Mouse (Mus musculus) neural tube, embryonic 11.5 days (tissue): ENCODE measurements around the gene Lhx5. TPM values are rescaled to one million over a fixed set of nuclear protein-coding genes. Genes with fewer than 3 reads are reported as not detected.

Experiments used
- ATAC-seq: fragments of 200-750 bp; cut with Nextera tagmentation; 2 replicates; pipeline ENCODE4 v1.8.0; 2017; ENCODE audit warnings: moderate number of reproducible peaks, mild to moderate bottlenecking, moderate TSS enrichment, moderate library complexity; ENCODE audit not compliant: insufficient read depth, low FRiP score, low TSS enrichment
- DNase-seq: peaks from one replicate; pipeline ENCODE4 v3.0.0-alpha.2; 2015; ENCODE audit warnings: low spot score
- H3K27ac ChIP-seq: fragments of 300-500 bp; sonication (generic); 2 replicates; pipeline ENCODE4 v1.5.1; 2014; ENCODE audit warnings: low read depth, mild to moderate bottlenecking, low read length
- H3K27me3 ChIP-seq: fragments of 300-500 bp; sonication (generic); 2 replicates; pipeline ENCODE4 v1.6.1; 2014; ENCODE audit warnings: mild to moderate bottlenecking, low read length, mixed read lengths; ENCODE audit not compliant: control insufficient read depth, insufficient read depth
- H3K36me3 ChIP-seq: fragments of 300-500 bp; sonication (generic); 2 replicates; pipeline ENCODE4 v1.6.1; 2014; ENCODE audit warnings: mild to moderate bottlenecking, low read length, moderate library complexity, mixed read lengths; ENCODE audit not compliant: control insufficient read depth, insufficient read depth
- H3K4me1 ChIP-seq: fragments of 300-500 bp; sonication (generic); 2 replicates; pipeline ENCODE4 v1.6.1; 2014; ENCODE audit warnings: low read length, mixed read lengths; ENCODE audit not compliant: control insufficient read depth, insufficient read depth
- H3K4me2 ChIP-seq: fragments of 300-500 bp; sonication (generic); 2 replicates; pipeline ENCODE4 v1.6.1; 2014; ENCODE audit warnings: low read depth, mild to moderate bottlenecking, moderate library complexity
- H3K4me3 ChIP-seq: fragments of 300-500 bp; sonication (generic); 2 replicates; pipeline ENCODE4 v1.5.1; 2014; ENCODE audit warnings: low read depth, low read length
- H3K9ac ChIP-seq: fragments of 300-500 bp; sonication (generic); 2 replicates; pipeline ENCODE4 v1.6.1; 2014; ENCODE audit warnings: mild to moderate bottlenecking, low read length
- H3K9me3 ChIP-seq: fragments of 300-500 bp; sonication (generic); 2 replicates; pipeline ENCODE4 v1.6.1; 2016; ENCODE audit warnings: low read length; ENCODE audit not compliant: control insufficient read depth
- WGBS: fragments of 180-500 bp; shearing (Covaris S2); extraction: QIAGEN DNeasy Blood & Tissue Kit; methylation state at CpG from one replicate; pipeline ENCODE4 v1.1.7; 2014; 5-methylcytosine and 5-hydroxymethylcytosine counted together
- polyA plus RNA-seq: library from polyadenylated mRNA; unstranded; fragments of >200 nt; fragmentation: Nextera tagmentation; extraction: Ambion mirVana; gene quantifications from 2 replicates; pipeline ENCODE4 v1.2.1, GENCODE M21; 2014

Gene Lhx5
- polyA plus RNA-seq, 1 experiment from 2014 or later = 29.9 TPM

GRCm38 (mm10) chr5:120435731-120436501, 4.4 kb downstream of the Lhx5 start:
- H3K4me1 ChIP-seq = peaks cover 18% of the 10 kb centered on the region
- H3K27me3 ChIP-seq = peaks cover 95% of the 10 kb centered on the region
- peak overlapping the region; percentile 40 for H3K4me3 ChIP-seq
- under 1% methylated on average over 46 of the region's 47 CpGs for WGBS
- DNase-seq = peak; percentile 61
- H3K27ac ChIP-seq = peak overlapping the region; percentile 51; the same call in 1 of the 2 replicates
- H3K4me2 ChIP-seq = peak overlapping the region; percentile 52
- H3K36me3 ChIP-seq = no peaks in the 10 kb centered on the region
- H3K9me3 ChIP-seq = no peaks in the 10 kb centered on the region
- peak overlapping the region; percentile 67 for H3K9ac ChIP-seq
- no peak for ATAC-seq

GRCm38 (mm10) chr5:120436885-120437495, 5.5 kb downstream of the Lhx5 start:
- H3K9me3 ChIP-seq = no peaks in the 10 kb centered on the region
- peaks cover 16% of the 10 kb centered on the region for H3K4me1 ChIP-seq
- peak overlapping the region; percentile 52 for H3K4me2 ChIP-seq
- peaks cover 84% of the 10 kb centered on the region for H3K27me3 ChIP-seq
- whole genome bisulfite sequencing = under 1% methylated on average over 18 of the region's 18 CpGs
- ATAC-seq = no peak
- DNase-seq = peak; percentile 51
- H3K36me3 ChIP-seq = no peaks in the 10 kb centered on the region
- H3K9ac ChIP-seq = peak overlapping the region; percentile 67
- peak overlapping the region; percentile 57 for H3K27ac ChIP-seq
- H3K4me3 ChIP-seq = peak overlapping the region; percentile 40

- Histone ChIP-seq H3K4me2 (peak overlapping the region; percentile 52), H3K9me3 (no peaks in the 10 kb centered on the region), H3K4me3 (peak overlapping the region; percentile 40), H3K27me3 (peaks cover 79% of the 10 kb centered on the region), H3K9ac (peak overlapping the region; percentile 67), H3K27ac (peak overlapping the region; percentile 57), H3K4me1 (peaks cover 15% of the 10 kb centered on the region), H3K36me3 (no peaks in the 10 kb centered on the region)
- ATAC-seq (no peak), DNase-seq (no peak)
- 0% methylated on average over 17 of the region's 17 CpGs for WGBS
Measured at GRCm38 (mm10) chr5:120437539-120437938, 6.0 kb downstream of the Lhx5 start.

DNA sequence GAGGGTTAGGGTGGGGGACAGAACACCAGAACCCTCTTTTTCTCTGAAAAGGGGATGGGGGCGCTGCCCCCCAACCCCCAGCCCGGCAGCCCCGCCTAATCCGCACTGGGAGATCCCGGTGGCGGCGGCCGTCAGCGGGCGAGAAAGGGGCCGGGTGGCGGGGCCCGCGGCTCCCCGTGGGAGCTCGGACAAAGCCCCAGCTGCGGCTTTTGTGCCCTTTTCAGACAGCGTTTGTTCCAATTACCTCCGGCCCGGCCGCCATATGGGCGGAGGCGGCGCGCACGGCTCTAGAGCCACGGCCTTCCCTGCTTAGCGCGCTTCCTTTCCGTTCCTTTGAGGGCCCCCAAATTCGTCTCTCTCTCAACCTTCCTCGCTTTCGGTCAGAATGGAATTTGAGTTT, 6.5 kb downstream of the Lhx5 start:
- Histone ChIP-seq H3K9me3 (no peaks in the 10 kb centered on the region), H3K4me1 (peaks cover 15% of the 10 kb centered on the region), H3K36me3 (no peaks in the 10 kb centered on the region), H3K9ac (peak overlapping the region; percentile 67), H3K4me2 (peak overlapping the region; percentile 52), H3K27me3 (peaks cover 74% of the 10 kb centered on the region), H3K27ac (peak overlapping the region; percentile 57), H3K4me3 (peak overlapping the region; percentile 40)
- ATAC-seq = 0 out of 2 replicates have a peak, but pooled peaks have one; percentile 24
- peak; percentile 72 for DNase-seq
- WGBS = under 1% methylated on average over 33 of the region's 33 CpGs

- DNase-seq (no peak), ATAC-seq (no peak)
- peaks cover 70% of the 10 kb centered on the region for H3K27me3 ChIP-seq
- 2% methylated on average over 13 of the region's 13 CpGs for WGBS
- peak overlapping the region; percentile 52 for H3K4me2 ChIP-seq
- H3K4me1 ChIP-seq = peaks cover 15% of the 10 kb centered on the region
- H3K4me3 ChIP-seq = peak overlapping the region; percentile 40
- H3K9ac ChIP-seq = peak overlapping the region; percentile 67
- no peaks in the 10 kb centered on the region for H3K9me3 ChIP-seq
- peak overlapping the region; percentile 57 for H3K27ac ChIP-seq
- H3K36me3 ChIP-seq = no peaks in the 10 kb centered on the region
Measured at GRCm38 (mm10) chr5:120438469-120438868, 7.0 kb downstream of the Lhx5 start.

- 1% methylated on average over 27 of the region's 27 CpGs for WGBS
- no peaks in the 10 kb centered on the region for H3K9me3 ChIP-seq
- H3K4me1 ChIP-seq = peaks cover 15% of the 10 kb centered on the region
- ATAC-seq (no peak), DNase-seq (no peak)
- H3K9ac ChIP-seq = peak overlapping the region; percentile 46
- peaks cover 63% of the 10 kb centered on the region for H3K27me3 ChIP-seq
- peak overlapping the region; percentile 52 for H3K4me2 ChIP-seq
- H3K27ac ChIP-seq = peak overlapping the region; percentile 72
- H3K36me3 ChIP-seq = no peaks in the 10 kb centered on the region
- peak overlapping the region; percentile 31 for H3K4me3 ChIP-seq
Measured at GRCm38 (mm10) chr5:120438991-120439710, 7.7 kb downstream of the Lhx5 start.

GRCm38 (mm10) chr5:120439887-120440670, 8.6 kb downstream of the Lhx5 start:
- no peak for DNase-seq

DNA sequence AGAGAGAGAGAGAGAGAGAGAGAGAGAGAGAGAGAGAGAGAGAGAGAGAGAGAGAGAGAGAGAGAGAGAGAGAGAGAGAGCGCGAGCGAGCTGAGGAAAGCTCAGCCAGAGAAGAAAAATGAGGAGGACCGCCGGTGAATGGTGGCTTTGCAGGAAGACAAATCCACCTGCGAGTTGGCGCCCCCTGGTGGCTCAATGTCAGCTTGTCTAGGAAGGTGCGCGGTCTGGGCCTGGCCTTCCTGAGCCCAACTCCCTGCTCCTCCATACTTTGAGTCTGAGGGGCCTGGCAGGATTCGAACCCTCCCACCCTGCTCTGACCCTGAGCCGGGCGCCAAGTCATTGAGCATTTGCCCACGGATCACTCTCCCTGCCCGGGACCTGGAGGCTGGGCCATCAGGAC, 9.2 kb downstream of the Lhx5 start:
- ATAC-seq = peak; percentile 70; the same call in 1 of the 2 replicates
- peaks cover 47% of the 10 kb centered on the region for H3K27me3 ChIP-seq
- H3K36me3 ChIP-seq = no peaks in the 10 kb centered on the region
- DNase-seq = peak; percentile 93
- peak overlapping the region; percentile 52 for H3K4me2 ChIP-seq
- 2% methylated on average over 13 of the region's 14 CpGs for WGBS
- H3K4me3 ChIP-seq = peak overlapping the region; percentile 31; the same call in 1 of the 2 replicates
- H3K4me1 ChIP-seq = peaks cover 15% of the 10 kb centered on the region
- no peak overlapping the region for H3K27ac ChIP-seq
- no peaks in the 10 kb centered on the region for H3K9me3 ChIP-seq
- no peak overlapping the region for H3K9ac ChIP-seq

More at GRCm38 (mm10) chr5:120439887-120440670, 8.6 kb downstream of the Lhx5 start:
- Histone ChIP-seq H3K4me2 (peak overlapping the region; percentile 52), H3K9ac (peak overlapping the region; percentile 46), H3K27me3 (peaks cover 54% of the 10 kb centered on the region), H3K4me1 (peaks cover 15% of the 10 kb centered on the region), H3K4me3 (peak overlapping the region; percentile 31), H3K9me3 (no peaks in the 10 kb centered on the region), H3K36me3 (no peaks in the 10 kb centered on the region), H3K27ac (peak overlapping the region; percentile 72)
- ATAC-seq = no peak
- WGBS = 1% methylated on average over 61 of the region's 61 CpGs
